Mouse (Mus musculus) CH12.LX (cell line): ENCODE measurements around the gene Gm13889.

Experiments
- CTCF ChIP-seq, 2 experiments: IDR thresholded peaks in 1 of 2; conservative IDR thresholded peaks in 1 of 2; 2 replicates each; pipeline ENCODE4 v1.5.1; 2011 to 2012; ENCODE audit warnings: low read depth in 2 of 2, low read length in 2 of 2, improper control_type of control experiment in 1 of 2, inconsistent platforms in 1 of 2, mild to moderate bottlenecking in 1 of 2, moderate library complexity in 1 of 2
- ELF1 ChIP-seq: IDR thresholded peaks from 2 replicates; pipeline ENCODE4 v1.6.1; 2014; ENCODE audit warnings: low read depth, mild to moderate bottlenecking, inconsistent platforms, low read length, improper control_type of control experiment
- EP300 ChIP-seq: IDR thresholded peaks from 2 replicates; pipeline ENCODE4 v1.6.1; 2011; ENCODE audit warnings: low read length, improper control_type of control experiment
- KAT2A ChIP-seq: IDR thresholded peaks from 2 replicates; pipeline ENCODE4 v1.6.1; 2012; ENCODE audit warnings: low read length, improper control_type of control experiment, inconsistent platforms; ENCODE audit not compliant: insufficient replicate concordance
- MYC ChIP-seq: IDR thresholded peaks from 2 replicates; pipeline ENCODE4 v1.6.1; 2011; ENCODE audit warnings: low read depth, mild to moderate bottlenecking, improper control_type of control experiment, low read length
- POLR2A ChIP-seq: IDR thresholded peaks from 2 replicates; pipeline ENCODE4 v1.6.1; 2011; ENCODE audit warnings: low read depth, mild to moderate bottlenecking, improper control_type of control experiment, low read length
- SIN3A ChIP-seq: IDR thresholded peaks from 2 replicates; pipeline ENCODE4 v1.6.1; 2012; ENCODE audit warnings: low read length, improper control_type of control experiment, inconsistent platforms
- TCF12 ChIP-seq: IDR thresholded peaks from 2 replicates; pipeline ENCODE4 v1.6.1; 2014; ENCODE audit warnings: low read depth, mild to moderate bottlenecking, inconsistent platforms, low read length, improper control_type of control experiment
- USF1 ChIP-seq: IDR thresholded peaks from 2 replicates; pipeline ENCODE4 v1.6.1; 2014; ENCODE audit warnings: low read depth, mild to moderate bottlenecking, inconsistent platforms, low read length, improper control_type of control experiment
- ZKSCAN1 ChIP-seq: IDR thresholded peaks from 2 replicates; pipeline ENCODE4 v1.6.1; 2012; ENCODE audit warnings: low read depth, inconsistent platforms, low read length, improper control_type of control experiment, borderline replicate concordance
- ZNF384 ChIP-seq: IDR thresholded peaks from 2 replicates; pipeline ENCODE4 v1.6.1; 2012; ENCODE audit warnings: low read depth, low read length, improper control_type of control experiment, inconsistent platforms

DNA sequence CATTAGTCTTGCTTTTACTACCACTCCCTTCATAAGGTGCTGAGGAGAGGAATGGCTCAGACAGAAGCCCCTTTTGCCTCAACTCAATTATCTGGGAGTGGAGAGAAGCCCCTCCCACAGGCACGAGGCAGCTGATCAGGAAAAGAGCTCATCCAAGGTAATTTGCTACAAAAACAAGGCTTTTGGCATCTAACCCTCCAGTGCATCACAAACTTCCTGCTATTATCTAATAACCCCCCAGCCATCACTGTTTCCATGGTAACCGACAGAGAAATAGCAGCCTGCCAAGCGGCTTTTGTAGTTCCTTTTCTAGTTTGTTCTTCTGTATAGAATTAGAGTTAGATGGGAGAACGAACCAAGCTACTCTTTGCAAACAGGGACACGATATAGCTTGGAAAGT is 35.3 kb upstream of the Gm13889 start:
- no peak for TF ChIP-seq CTCF (conservative IDR thresholded peaks at IDR 0.05 in 1 of 2, IDR thresholded peaks at IDR 0.05 in 1 of 2; ENCODE audit: low read depth in 2 of 2, low read length in 2 of 2)
- TF ChIP-seq TCF12 = no peak
- TF ChIP-seq MYC = no peak
- no peak for TF ChIP-seq ZNF384
- no peak for TF ChIP-seq EP300
- no peak for TF ChIP-seq POLR2A
- no peak for TF ChIP-seq ELF1
- no peak for TF ChIP-seq SIN3A
- no peak for TF ChIP-seq ZKSCAN1
- no peak for TF ChIP-seq USF1
- no peak for TF ChIP-seq KAT2A
